Mouse (Mus musculus) adrenal gland, postnatal 0 days (tissue): Measurements from ENCODE around the gene Pla2g2f. TPM values are rescaled to one million over a fixed set of nuclear protein-coding genes. Genes with fewer than 3 reads are reported as not detected.

Experiments
- polyA plus RNA-seq: library from polyadenylated mRNA; unstranded; fragments of >200 nt; fragmentation: Nextera tagmentation; extraction: Ambion mirVana; gene quantifications from 2 replicates; pipeline ENCODE4 v1.2.1, GENCODE M21; 2015

The Pla2g2f gene
- 8.4 and 9.8 TPM in 2 replicates for polyA plus RNA-seq

GRCm38 (mm10) chr4:138757416-138757815 lies at the start of gene Pla2g2f:
TSS of gene Pla2g2f (minus strand) at chr4:138757626.

DNA sequence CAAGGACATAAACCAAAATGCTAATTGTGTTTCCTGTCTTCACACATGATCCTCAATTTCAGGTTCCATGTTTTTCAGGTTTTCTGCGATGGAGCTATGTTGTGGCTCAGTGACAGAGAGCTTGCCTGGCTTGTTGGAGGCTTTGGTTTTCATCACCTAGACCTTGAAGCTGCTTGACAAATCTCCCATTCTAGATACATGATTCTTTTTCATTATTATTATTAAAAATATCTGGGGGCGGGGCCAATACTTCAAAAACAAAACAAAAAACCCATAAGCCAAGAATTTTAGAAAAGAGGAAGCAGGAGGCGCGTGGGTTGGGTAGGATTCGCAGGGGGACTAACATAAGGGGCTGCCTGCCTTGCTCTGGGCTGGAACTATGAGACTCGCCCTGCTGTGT lies 18.0 kb upstream of the Pla2g2f start, which contains the start of gene Pla2g2d:
Gene Pla2g2d, plus strand, starts transcription at position 301 of the 400 bp plus-strand sequence.

DNA sequence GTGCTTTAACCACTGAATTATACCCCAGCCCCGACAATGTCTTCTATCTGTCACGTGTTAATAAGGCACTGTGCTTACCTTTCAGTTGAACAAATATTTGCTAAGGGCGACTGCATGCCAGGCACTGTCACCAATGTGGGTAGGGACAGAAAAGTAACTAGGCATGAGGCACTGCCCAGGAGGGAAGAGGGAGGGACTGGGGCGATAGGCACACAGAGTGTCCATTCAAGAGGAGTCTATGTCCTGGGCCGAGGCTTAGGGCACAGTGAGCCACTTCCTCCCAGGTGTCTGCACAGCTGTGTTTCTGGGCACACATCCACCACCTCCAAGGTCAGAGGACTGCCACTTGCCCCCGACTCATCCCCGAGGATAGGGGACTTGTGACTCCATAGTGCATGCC lies 20.4 kb downstream of the Pla2g2f start, which contains the start of gene Ubxn10:
Gene Ubxn10, minus strand, starts transcription at position 137 of the 400 bp plus-strand sequence.

DNA sequence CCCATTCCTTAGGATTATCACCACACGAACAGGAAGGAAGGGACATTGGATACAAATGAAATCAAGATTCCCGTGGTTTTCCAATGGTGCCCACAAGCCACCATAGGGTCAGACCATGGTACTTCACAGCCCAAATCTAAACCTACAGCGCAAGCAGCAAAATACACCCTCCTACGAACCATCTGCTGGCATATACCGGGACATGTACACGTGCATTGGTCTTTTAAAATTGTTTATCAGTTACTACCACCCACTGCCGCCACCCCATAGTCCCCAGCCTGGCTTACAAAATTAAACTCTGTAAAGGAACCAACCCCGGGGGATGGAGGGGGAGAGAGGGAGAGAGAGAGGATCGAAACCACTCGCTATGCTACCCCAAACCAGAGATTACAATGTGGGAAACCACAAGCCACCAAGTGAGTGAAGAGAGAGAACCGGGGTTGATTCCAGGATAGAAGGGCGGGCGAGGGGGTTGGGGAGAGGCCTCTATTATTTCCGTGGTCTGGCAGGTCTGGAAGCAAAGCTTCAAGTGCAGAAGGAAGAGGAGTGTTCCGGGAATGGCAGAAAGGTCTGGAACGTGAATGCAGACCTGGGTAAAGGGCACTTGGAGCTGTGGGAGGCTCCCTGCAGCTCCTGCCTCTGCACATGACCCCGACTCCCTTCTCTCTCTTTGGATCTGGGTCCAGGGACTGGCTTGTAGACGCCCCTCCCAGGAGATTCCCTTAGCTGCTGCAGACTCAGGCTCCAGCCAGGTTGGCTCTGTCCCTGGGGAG lies 32.9 kb downstream of the Pla2g2f start, which contains the start of gene Pla2g2c:
Gene Pla2g2c, plus strand, starts transcription at position 439 of the 773 bp plus-strand sequence.

Other genes with a start within 250 kb of the Pla2g2f start
- 0.17 and 0.24 TPM in 2 replicates for gene Vwa5b1, start 121.7 kb downstream of the Pla2g2f start, polyA plus RNA-seq
- 1.3 TPM in 2 replicates for gene Pla2g2c, start 32.8 kb downstream of the Pla2g2f start, polyA plus RNA-seq
- gene Ubxn10, start 20.5 kb downstream of the Pla2g2f start, polyA plus RNA-seq: 0.61 and 1.2 TPM in 2 replicates
- 1.6 and 2.0 TPM in 2 replicates for gene Pla2g2d, start 18.1 kb upstream of the Pla2g2f start, polyA plus RNA-seq
- gene Pla2g5, start 105.9 kb upstream of the Pla2g2f start, polyA plus RNA-seq: 51.0 and 71.1 TPM in 2 replicates
- gene Gm13030, start 116.3 kb upstream of the Pla2g2f start, polyA plus RNA-seq: not detected in 2 replicates
- gene Pla2g2e, start 120.3 kb upstream of the Pla2g2f start, polyA plus RNA-seq: 0.50 TPM in 1 of 2 replicates, not detected in the other
- gene Otud3, start 156.3 kb upstream of the Pla2g2f start, polyA plus RNA-seq: 2.4 and 3.1 TPM in 2 replicates
- gene Rnf186, start 209.5 kb upstream of the Pla2g2f start, polyA plus RNA-seq: 0.11 and 0.30 TPM in 2 replicates
- 6.9 and 9.6 TPM in 2 replicates for gene Tmco4, start 215.3 kb upstream of the Pla2g2f start, polyA plus RNA-seq